Mouse (Mus musculus): Measurements from ENCODE around the gene Slc44a1.

The Slc44a1 gene

DNA sequence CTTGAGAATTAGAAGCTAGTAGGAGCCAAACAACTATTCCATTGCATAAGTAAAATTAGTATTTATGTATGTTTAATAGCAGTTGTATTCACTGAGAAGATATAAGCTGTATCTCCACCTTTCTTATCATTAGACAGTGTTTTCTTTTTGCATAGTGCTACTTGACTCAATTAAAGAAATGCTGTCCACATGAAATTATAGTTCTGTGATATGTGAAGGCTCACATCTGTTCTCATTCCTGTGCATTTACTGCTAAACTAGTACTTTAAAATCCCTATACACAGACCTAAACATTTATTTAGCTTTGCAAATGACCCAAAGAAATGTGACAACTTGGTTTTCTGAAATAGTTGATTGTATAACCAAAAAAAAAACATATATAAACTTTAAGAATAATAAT is 96.9 kb downstream of the Slc44a1 start:
- no peak for DNase-seq (ENCODE audit: low spot score in 2 of 2)

DNA sequence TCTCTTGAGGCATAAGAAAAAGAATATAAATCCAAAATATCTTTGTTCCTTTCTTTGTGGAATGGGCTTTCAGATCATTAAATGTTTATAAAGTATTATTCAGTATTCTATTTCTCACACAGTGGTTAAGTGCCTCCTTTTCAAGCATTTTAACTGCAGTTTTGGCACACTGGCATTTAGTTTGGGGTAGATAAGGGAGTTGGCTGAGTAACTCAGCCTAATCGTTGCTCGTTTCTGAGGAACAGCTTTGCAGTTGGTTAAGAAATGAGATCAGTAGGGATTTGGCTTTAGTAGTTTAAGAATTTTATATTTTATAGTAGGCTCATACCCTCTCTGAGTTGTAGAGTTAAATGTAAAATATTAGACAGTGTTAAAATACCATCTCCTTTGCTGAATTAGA is 97.3 kb downstream of the Slc44a1 start:
- no peak for DNase-seq (ENCODE audit: low spot score in 2 of 2)

DNA sequence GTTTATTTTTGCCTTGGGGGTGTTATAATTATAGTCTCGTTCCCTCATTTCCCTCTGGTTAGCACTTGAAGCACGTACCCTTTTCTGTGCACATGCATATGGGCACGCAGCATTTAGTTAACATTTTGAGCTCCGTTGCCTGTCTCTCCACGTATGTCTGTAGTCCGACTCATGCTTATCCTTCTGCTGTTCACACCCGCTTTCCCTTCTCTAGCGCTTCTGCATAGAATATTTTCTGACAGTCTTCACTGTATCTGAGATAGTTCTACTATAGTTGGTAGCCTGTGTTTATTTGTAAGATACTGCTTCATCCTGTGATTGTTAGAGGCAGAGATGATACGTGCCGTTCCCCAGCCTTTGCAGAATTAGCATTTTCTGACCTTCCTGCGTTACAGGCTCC is 98.4 kb downstream of the Slc44a1 start:
- DNase-seq (ENCODE audit: low spot score in 2 of 2), result no peak

DNA sequence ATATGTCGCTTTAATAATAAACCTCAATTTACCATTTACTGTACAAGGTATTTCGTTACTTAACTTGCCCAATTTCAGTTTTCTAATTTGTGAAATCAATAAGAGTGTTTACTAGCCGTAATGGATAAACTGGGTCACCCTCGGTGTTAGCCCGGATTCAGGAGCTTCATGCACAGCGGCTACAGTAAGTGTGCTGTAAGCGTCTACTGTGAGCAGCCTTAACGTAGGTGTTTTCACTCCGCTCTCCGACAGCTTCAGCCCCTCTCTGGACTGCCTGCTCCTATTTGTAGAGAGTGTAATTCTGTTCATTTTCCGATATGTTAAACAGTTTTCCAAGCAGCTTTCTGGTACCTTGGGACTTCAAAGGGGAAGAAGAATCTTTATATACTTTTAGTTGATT is 99.7 kb downstream of the Slc44a1 start:
- DNase-seq (ENCODE audit: low spot score in 2 of 2), result no peak

DNA sequence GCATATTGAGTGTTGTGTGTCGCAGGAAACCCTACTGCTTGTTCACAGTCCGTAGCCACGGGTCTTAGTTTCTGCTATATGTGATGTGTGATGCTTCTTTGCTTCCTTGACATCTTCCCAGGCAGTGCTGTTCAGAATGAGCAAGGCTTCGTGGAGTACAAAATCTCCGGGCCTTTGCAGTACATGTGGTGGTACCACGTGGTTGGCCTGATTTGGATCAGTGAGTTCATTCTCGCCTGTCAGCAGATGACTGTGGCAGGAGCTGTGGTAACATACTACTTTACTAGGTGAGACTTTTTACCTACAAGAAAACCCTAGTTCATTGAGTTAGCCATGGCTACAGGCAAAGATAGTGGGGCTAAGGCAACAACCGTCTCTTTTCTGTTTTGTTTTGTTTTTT is 103.2 kb downstream of the Slc44a1 start:
- DNase-seq (ENCODE audit: low spot score in 2 of 2), result no peak

DNA sequence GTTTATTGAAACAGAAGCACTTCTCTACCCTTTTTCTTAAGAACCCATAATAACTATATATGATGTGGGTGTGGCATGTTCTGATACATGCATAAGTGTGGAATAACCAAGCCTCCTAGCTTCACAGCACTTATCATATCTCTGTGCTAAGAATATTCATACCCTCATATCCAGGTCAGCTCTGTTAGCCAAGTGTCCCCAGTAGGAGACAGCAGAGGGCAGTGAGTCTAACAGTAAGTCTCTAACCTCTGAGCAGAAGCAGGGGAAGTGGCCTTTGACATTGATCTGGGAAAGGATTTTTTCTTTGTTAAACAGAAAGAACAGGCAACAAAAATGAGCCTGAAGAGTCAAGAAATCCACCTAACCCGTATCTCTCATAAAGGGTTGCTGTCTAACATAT is 104.7 kb downstream of the Slc44a1 start:
- DNase-seq (ENCODE audit: low spot score in 2 of 2), result no peak

DNA sequence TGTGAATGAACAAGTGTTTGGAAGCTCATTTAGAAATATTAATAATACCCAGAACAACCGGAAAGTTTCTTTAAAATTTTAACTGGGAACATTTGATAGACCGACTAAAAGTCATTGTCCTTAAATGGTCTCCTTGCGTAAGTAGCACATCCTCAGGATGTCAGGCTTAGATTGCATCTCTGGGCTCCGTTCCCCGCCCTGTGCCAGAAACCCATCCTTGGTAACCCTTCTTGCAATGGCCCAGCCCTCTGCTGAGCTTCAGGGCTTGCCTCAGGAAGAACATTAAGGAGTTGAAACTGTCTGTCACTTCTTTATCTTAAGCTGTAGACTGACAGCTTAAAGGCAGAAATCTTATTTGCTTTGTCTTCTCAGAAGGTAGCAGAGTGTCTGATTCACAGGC is 107.2 kb downstream of the Slc44a1 start:
- DNase-seq (ENCODE audit: low spot score in 2 of 2), result no peak

DNA sequence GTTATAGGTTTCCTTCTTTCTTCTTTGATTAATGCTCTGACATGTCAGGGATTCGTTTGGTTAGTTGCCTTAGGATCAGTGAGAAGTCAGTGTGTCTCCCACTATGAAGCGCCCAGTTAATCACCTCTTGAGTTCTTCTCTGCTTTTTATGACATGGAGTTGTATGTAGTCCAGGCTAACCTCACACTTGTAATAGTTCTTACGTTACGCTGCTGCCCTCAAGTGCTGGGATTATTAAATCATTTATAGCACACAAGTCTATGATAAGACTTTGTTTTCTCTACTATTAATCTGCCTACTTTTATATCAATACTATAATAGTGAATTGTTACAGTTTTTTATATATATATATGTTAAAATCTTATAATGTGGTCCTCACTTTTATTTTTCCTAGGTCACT is 109.2 kb downstream of the Slc44a1 start:
- no peak for DNase-seq (ENCODE audit: low spot score in 2 of 2)

DNA sequence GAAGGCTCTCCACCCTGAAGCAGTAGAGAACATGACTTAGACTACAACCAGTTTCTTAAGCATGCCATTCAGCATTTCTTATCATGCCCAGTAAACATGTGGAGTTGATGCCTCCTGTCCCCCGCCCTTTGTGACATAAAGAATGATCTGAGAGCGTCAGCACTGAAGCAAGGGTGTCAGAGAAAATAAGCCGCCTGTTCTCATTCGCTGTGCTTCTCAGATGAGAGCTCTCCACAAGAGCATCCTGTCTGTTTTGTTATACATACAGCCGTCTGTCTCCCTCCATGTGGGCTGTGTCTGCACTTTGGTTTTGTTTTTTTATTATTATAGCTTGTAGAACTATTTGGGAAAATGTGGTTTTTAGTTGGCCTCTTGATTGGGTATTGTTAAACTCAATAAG is 124.4 kb downstream of the Slc44a1 start:
- no peak for DNase-seq (ENCODE audit: low spot score in 2 of 2)

DNA sequence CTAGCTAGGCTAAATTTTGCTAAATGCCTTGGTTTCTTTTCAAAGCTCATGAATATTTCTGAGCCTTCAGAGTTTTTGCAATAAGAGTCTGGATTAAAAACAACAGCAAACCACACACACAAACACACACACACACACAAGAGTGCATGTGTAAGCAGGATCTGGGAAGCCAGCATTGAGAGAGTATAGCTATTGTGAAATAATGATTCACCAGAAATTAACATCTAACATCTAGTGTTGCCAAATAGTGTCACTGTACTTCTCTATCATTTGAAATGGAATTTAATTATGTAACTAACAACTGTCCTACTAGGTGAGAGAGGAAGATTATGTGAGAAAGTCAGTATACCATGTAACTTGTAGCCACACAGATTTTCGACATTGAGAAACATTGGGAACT is 126.9 kb downstream of the Slc44a1 start:
- no peak for DNase-seq (ENCODE audit: low spot score in 2 of 2)

DNA sequence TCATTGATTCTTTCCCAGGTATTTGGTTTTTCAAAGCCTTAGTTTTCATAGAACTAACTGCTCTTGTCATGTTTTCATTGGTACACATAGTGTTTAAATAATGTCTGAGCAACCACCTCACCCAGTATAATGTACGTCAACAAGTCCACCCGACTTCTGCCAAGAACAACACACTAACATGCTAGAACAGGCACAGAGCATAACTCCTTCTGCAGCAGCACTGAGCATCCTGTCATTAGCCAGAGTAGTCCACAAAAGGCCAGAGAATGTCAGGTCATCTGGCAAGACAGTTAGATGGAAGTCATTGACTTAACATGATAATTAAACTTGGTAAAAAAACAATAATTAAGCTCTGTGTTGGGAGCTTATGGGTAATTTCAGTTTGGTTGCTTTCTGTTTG is 135.3 kb downstream of the Slc44a1 start:
- DNase-seq (ENCODE audit: low spot score in 2 of 2), result no peak

DNA sequence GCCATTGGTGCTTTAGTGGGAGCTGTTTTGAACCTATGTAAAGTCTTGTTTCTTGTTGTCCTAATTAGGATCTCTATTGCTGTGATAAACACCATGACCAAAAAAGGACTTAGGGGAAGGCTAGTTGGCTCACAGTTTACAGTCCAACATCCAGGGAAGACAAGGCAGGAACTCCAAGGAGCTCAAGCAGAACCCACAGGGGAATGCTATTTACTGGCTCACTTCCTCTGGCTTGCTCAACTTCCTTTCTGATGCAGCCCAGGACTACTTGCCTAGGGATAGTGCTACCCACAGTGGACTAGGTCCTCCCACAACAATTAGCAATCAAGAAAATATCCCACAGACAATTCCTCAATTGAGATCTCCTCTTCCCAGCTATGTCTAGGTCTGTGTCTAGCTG is 147.5 kb downstream of the Slc44a1 start:
- DNase-seq (ENCODE audit: low spot score in 2 of 2), result no peak

DNA sequence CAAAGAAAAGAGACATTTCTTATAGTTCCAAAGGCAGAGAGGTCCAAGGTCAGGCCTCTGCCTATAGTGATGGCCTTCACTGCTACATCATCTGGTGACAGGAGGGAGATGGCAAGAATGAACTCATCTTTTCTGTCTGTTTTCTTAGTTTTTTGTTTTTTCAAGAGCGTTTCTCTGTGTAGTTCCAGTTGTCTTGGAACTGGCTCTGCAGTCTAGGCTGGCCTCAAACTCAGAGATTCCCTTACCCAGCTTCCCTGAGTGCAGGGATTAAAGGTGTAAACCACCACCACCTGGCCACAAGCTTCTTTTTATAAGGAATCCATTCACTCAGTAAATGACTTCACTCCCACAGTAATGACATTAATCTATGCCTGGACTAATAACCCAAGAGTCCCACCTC is 148.7 kb downstream of the Slc44a1 start:
- no peak for DNase-seq (ENCODE audit: low spot score in 2 of 2)

DNA sequence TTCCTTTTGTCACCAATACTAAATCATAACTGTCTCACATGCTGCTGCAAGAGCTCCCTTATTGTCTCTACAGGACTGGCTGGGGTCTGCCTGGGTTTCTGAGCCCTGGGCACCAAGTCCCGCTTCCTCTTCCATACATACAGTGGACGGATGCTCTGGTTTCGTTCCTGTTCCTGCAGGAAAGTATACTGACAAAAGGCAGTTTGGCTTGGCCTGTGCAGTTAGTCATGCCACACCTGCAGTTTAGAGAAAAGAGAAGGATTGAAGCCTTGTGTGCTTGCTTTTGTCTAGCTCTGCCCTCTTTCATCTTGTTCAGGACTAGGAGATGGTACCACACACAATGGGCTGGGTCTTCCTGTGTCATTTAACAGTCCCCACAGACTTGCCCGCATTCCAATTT is 149.3 kb downstream of the Slc44a1 start:
- no peak for DNase-seq (ENCODE audit: low spot score in 2 of 2)

DNA sequence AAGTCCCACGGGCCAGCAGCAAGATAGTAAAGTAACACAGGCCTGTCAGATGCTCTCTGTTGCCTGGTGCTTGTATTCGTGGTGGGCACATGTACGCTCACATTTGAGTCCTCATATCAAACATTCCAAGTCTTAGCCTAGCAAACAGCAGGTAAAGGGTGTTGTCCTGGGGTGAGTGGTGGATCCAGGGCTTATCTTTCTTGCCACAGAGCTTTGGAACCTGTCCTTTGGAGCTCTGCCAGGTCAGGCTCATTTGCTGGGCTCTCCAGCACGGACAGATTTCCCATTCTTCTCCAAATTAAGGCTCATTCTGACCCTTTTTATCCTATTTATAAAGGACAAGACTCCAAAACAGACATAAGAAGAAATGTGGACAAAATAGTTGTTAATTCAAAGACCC is 149.9 kb downstream of the Slc44a1 start:
- no peak for DNase-seq (ENCODE audit: low spot score in 2 of 2)

DNA sequence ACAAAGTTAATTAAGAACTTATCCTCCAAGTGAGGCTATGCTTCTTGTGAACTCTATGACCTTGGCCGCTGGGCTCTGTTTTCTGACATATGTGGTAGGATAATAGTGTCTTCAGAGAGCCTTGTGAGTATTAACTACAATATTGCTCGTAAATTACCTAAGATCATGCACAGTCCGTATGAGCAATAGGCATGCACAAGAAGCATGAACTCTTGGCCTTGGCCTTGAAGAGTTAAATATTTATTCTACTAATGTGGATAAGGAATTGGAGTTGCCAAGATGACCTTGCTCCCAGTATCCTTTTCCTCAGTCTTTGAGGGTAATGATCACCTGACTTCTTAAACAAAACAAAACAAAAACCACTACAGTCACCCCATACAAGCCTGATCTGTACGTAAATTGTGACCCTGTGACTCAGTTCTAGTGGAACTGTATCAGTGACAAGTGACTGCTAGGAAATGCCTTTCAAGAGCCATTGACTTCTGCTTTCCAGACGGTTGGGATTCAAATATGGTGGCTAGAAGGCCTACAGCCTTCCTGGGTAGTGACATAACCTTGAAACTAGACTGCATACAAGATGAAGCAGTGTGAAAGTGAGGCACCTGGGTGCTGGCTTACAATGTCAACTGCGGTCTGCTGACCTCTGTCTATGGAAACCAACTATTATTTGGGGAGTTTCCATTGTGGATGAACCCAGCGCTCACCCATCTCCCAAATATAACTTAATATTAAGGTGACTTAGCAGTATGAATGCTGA is 150.7 kb downstream of the Slc44a1 start:
- DNase-seq (ENCODE audit: low spot score in 2 of 2), result no peak

DNA sequence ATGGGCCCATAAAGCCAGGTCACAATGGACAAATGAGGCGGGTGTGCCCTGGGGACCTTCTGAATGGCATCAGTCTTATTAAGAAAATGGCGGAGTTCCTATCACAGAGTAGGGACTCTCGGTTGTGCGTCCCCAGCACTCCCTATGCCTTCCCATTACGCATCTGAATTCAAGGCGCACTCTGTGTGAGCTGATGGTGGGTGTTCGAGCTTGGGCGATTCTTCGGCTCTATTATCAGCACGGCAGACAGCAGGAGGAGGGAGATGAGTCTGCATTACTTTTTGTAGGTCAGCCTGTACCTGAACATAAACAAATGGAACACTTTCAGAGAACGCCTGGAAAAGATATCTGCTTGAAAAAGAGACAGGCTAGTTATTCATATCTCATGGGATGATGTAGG is 151.3 kb downstream of the Slc44a1 start:
- DNase-seq (ENCODE audit: low spot score in 2 of 2), result no peak

DNA sequence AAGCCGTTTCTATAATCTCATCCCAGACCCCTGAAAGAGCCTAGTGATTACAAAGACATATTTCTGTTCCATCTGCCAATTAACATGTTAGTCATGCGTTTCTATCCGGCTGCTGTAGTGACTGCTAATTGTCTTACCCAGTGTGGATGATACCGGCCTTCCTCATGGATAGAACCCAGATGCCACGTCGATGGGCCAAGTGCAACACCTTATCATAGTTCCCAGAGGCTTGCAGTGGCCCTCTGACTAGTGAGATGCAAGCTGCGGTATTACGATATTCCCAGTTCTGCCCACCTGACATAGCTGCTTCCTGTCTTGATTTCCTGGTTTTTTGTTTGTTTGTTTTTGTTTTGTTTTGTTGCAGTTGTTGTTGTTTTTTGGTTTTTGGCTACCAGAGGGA is 151.7 kb downstream of the Slc44a1 start:
- DNase-seq (ENCODE audit: low spot score in 2 of 2), result no peak

DNA sequence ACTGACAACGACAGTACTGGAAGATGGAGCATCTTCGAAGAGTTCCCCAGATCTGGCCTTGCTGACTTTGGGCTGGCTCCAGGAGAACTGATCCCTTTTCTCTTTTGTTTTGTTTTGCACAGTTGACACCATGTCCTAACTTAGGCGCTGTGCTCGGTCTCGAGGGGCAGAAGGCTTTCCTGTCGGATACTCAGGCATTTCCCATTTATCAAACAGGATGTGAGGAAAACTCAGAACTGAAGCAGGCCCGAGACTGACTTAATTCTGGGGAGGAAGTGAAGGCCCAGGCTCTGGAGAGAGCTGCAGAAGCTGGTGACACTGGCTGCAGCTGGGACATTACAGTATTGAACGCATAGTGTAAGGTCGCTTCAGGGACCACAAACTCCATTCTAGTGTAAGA is 152.2 kb downstream of the Slc44a1 start:
- no peak for DNase-seq (ENCODE audit: low spot score in 2 of 2)

DNA sequence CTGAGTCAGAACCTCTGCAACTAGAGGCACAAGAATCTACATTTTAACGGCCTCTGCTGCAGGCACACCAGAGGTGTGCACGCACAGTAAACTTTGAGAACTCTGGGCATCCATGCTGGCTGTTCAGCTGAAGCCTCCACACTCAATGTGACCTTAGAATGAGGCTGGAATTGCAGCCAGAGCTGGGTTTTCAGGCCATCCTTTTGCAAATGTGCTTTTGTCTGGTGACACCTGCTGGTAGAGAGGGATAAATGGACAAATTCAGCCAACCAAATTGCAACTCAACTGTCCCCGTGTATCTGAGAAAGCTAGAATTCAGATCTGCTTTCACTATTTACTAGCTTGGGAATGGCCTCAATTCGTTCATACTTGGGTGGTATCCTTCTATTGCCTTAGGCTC is 154.0 kb downstream of the Slc44a1 start:
- peak; percentile 64 to 68 for DNase-seq (ENCODE audit: low spot score in 2 of 2)

DNA sequence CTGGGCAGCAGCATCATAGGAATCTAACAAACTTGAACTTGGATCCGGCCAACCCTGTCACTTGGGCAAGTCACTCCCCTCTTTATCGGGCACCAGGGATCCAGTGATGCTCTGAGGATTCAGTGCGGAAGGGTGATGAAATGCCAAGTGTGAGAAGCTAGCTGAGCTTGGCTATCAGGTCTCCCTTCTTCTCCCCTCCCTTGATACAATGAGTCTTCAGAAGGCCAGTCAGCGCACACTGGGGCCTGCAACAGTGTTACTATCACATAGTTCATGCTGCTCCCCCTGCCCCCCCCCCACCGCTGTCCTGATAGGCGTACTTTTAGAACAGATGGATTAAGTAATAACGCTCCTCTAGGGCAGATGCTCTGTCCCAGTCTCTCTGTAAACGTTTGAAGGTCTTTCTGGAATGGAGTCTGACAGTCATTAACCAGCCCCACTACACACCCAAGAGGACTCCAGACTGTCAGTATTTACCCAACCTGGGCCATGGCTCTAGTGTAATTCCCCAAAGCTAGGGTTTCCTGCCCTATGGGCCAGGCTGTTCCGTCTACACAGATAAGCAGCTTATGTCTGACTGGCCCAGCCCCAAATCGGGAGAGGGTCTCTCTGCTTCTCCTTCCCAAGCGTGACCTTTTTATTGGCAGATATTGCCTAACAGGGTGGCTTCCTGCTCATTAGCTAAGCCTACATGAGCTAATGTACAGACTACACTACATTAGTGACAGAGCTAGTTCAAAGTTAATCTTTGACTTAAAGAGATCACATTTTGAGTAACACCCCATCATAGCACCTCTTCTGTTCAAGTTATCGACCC is 155.2 kb downstream of the Slc44a1 start:
- no peak for DNase-seq (ENCODE audit: low spot score in 2 of 2)

DNA sequence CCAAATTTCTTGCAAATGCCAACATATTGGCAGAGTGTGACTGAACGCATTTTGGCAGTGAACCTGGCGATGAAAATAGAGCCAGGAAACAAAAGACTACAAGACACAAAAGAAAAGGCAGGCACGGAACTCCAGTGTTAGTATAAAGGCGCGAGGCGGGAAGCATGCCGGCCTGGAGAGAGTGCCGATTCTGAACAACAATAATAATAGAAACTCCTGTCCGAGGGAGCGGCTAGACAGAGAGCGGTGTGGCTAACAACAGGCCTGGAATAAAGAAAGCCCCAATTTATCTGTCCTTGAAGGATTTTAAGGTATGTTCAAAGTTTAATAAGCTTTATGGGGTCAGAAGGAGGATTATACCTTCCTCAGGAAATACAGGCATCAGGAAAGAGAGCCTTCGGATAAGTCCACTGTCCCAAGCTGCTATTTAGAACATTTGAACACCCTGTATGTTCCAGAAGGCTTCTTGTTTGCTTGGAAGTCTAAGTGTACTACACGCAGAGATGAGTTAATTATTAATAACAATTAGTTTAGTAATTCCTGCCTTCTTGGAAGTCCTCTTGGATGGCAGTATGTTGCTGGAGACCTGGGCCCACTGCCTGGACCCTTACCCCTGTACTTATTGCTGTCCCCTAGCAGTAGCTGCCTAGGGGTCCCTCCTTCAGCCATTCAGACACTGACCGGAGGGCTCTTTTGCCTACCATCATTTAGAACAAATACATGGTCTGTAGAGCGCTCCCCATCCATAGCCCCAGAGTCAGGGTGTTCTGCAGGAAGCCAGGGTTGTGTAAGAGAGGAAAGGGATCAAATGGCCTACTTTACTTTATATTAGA is 156.1 kb downstream of the Slc44a1 start:
- no peak for DNase-seq (ENCODE audit: low spot score in 2 of 2)

DNA sequence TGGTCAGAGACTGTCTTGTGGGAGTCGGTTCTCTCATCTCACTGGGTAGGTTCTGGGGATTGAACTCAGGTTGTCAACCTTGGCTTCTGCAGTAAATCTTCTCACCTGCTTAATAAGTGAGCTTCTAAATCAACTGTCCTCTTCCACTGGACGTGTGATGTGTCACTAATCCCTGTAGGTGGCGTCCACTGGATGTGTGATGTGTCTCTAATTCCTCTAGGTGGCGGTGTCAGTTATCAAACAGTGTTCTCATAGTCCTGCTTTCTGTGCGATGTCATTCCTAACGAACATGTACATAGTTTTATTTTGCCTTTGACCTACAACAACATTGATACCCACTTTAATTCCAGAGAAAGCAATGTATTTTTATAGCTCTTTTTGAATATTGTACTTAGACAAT is 160.2 kb downstream of the Slc44a1 start:
- no peak for DNase-seq (ENCODE audit: low spot score in 2 of 2)

Data from right cerebral cortex, adult 2 months (tissue).